Mouse (Mus musculus) splenic B cell, adult 2 months (primary cell): ENCODE results near the gene Ntn1.

Experiments used
- DNase-seq: peaks from one replicate; pipeline ENCODE4 v3.0.0-alpha.2; 2011; ENCODE audit warnings: low read depth, low spot score
- H3K27me3 ChIP-seq: 2 replicates; pipeline ENCODE4 v1.6.1; 2012; ENCODE audit warnings: mild to moderate bottlenecking, low read length, moderate library complexity, mixed read lengths; ENCODE audit not compliant: control insufficient read depth, poor library complexity, insufficient read depth, severe bottlenecking
- H3K36me3 ChIP-seq: 2 replicates; pipeline ENCODE4 v1.6.1; 2012; ENCODE audit warnings: mild to moderate bottlenecking, low read length, moderate library complexity, mixed read lengths; ENCODE audit not compliant: control insufficient read depth, poor library complexity, insufficient read depth, severe bottlenecking

The Ntn1 gene

DNA sequence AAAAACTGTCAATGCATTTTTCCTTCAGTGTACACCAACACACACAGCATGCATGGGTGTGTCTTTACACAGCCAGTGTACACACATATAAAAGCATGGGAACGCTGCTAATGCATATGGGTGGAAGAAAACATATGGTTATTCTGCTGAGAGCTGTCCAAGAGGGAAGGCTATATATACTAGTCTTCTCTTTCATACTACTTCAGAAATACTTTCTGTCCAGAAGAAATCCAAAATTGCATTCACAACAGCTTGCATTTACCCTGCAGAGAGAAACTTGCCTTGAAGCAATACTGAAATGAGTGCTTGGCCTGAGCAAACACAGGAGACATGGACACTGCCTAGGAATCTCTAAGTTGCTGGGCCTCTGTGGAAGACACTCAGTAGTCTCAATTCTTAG, 18.8 kb downstream of the Ntn1 start:
- no peak for DNase-seq
- peaks cover 3% of the 10 kb centered on the region; the same call in 1 of the 2 replicates for H3K27me3 ChIP-seq
- H3K36me3 ChIP-seq = no peaks in the 10 kb centered on the region

DNA sequence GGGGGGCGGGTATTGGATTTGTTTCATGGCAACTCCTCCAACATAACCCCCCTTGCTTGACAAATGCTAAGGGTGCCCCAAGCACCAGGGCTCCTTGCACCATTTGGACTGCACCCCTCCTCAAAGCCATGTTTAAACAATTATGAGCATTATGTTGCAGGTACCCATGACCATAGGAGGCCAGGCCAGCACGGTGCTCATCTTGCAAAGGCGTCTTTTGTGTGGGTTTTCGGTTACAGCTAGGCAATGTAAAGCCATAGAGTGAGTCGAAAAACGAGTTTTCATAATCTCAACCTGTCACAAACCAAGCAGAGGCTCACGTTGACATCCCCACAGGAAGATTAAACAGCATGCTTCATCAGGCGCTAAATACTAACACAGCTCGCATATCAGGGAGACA, 19.3 kb downstream of the Ntn1 start:
- no peak for DNase-seq
- H3K27me3 ChIP-seq = peaks cover 3% of the 10 kb centered on the region; the same call in 1 of the 2 replicates
- H3K36me3 ChIP-seq = no peaks in the 10 kb centered on the region

DNA sequence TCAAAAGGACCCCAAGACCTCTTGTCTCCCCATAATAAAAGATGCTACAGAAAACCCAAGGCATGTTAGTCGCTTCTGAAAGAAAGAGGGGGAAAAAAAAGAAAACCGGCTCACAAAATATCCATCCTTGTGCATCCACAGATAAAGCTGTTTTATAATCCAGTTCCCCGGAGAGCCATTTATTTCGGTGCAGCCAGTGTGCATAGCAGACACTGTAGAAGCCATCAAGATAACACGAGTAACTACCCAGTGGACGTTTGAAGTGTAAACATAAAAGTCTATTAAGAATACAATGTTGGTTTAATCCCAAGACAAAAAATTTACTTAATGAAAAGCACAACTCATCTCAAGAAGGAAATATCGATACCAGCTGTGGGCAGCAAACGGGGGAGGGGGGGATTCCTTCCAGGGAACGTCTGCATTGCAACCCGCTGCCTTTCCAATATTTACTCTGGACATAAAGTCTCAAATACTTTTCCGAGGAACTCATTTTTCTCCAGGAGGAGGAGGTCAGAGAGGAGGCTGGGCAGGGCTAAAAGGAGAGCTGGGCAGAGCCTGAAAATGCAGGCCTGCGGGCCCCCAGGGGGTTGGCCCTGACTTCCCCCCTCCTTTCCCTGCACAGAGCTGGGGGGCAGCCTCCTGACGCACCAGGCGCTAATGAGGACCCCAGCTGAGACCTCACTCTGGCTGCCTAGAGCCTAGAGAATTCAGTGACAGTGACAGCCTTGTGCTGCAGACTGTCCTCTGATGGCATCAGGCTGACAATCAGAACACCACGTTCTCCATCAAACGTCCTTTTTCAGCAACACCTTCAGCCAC, 21.5 kb downstream of the Ntn1 start:
- no peaks in the 10 kb centered on the region for H3K36me3 ChIP-seq
- H3K27me3 ChIP-seq = no peaks in the 10 kb centered on the region
- no peak for DNase-seq

DNA sequence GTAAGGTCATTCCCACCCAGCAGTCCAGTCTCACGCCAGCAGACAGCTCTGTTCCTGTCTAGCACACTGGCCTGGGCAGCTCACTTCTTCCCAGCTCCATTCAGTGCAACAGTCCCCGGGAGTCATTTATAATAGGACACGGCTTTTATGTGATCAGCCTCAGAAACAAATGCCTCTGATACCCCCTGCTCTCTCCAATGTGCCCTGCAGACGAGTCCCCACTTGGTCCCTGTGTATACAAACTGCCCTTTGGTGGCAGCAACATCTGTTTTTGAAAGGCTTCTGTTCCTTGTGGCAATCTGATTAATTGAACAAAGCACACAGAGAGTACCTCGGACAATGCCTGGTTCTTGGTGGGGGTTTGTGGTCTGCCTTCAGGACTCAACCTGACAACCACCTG, 22.2 kb downstream of the Ntn1 start:
- no peaks in the 10 kb centered on the region for H3K36me3 ChIP-seq
- no peak for DNase-seq
- no peaks in the 10 kb centered on the region for H3K27me3 ChIP-seq

DNA sequence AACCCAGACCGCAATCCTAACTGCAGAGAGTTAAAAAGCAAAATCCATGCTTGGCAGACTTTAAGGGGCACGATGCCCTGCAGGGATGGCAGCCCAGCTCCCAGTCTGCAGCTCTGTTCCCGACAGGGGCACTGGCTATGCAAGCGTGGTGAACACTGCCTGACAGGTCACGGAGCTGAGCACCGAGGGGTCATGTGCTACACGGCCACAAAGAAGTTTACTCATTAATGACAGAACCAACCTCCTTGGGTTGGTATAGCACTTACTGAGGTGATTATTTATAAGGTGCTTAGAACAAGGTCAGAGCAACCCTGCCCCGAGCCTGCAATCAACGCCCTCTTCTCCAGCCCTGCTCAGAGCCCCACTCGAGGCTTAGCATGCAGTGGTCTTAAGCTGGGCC, 27.5 kb downstream of the Ntn1 start:
- Histone ChIP-seq H3K36me3 (no peaks in the 10 kb centered on the region), H3K27me3 (no peaks in the 10 kb centered on the region)
- DNase-seq = no peak

DNA sequence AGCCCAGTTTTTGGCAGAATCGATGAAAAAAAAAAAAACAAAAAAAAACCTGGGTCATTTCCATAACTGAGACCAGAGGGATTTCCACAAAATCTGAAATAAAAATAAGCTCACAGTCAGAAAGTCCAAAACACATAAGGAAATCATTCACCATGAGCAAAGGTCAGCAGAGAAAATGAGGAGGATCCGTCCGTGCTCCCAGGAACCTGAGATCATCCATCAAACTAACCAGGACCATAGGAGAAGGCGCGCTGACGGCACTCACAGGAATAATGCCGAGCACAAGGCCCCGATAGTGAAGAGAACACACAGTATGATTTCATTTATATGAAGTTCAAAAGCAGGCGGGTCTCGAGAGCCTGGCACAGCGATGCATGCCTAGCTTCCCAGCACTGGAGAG, 29.0 kb downstream of the Ntn1 start:
- H3K36me3 ChIP-seq = no peaks in the 10 kb centered on the region
- DNase-seq = no peak

DNA sequence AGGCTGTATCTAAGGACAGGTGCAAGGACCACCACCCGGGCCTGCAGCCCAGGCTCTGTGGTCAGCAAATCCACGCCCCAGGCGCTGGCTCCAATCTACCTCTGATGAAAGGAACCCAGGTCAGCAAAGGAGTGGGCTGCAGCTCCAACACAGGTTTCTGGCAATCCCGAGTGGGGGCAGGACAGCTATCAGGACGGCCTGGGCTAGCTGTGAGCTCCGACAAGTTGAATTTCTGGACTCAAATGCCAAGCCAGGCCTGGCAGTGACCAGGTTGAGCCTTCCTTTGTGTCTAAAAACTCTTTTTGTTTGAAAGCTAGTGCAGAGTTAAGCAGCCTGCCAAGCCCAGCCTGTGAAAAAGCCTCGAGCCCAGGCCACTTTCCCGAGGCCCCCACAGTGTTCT, 43.7 kb downstream of the Ntn1 start:
- Histone ChIP-seq H3K27me3 (peaks cover 2% of the 10 kb centered on the region; the same call in 1 of the 2 replicates), H3K36me3 (no peaks in the 10 kb centered on the region)
- no peak for DNase-seq

More for the DNA sequence above, 29.0 kb downstream of the Ntn1 start:
- no peaks in the 10 kb centered on the region for H3K27me3 ChIP-seq

DNA sequence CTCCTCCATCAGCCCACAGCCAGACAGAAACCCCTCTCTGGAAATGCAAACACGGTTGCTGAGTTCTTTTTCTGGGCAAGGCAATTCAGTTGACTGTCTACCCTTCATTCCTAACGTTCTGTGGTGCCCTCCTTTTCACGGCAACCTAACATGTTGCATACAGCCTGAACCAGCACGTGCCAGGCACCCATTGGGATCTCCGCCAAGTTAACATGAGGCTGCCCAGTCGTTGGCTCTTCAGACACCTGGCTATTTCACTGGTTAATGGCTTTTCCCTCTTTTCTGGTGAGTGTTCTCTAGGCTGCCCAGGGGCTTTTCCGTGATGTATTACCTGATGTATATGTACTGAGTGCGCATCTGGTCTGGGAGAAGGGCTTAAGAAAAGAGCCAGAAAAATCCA, 45.1 kb downstream of the Ntn1 start:
- DNase-seq = no peak
- Histone ChIP-seq H3K36me3 (no peaks in the 10 kb centered on the region), H3K27me3 (peaks cover 2% of the 10 kb centered on the region; the same call in 1 of the 2 replicates)

DNA sequence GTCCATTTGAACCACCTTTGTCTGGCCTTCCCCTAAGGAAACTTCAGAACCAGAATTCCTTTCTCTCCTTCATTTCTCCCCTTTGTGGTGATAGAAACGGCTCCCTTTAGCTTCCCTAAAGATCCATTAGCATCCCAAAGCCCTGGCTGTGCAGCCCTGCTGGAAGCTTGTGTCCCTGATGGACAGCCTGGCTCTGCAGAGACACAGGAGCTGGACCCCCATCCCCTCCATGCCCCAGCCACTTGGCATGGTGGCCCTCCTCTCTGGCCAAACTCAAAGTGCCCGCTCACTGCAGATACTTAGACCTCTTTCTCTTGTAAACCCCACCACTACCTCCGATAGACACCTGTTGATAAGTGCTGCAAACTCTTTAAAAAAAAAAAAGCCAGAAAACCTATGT, 45.8 kb downstream of the Ntn1 start:
- peaks cover 2% of the 10 kb centered on the region; the same call in 1 of the 2 replicates for H3K27me3 ChIP-seq
- no peaks in the 10 kb centered on the region for H3K36me3 ChIP-seq
- no peak for DNase-seq

- H3K36me3 ChIP-seq = no peaks in the 10 kb centered on the region
- DNase-seq = no peak
- H3K27me3 ChIP-seq = peaks cover 2% of the 10 kb centered on the region; the same call in 1 of the 2 replicates
Observed at GRCm38 (mm10) chr11:68352236-68352635, 48.4 kb downstream of the Ntn1 start.

GRCm38 (mm10) chr11:68348851-68349250, 51.8 kb downstream of the Ntn1 start:
- no peaks in the 10 kb centered on the region for H3K27me3 ChIP-seq
- no peaks in the 10 kb centered on the region for H3K36me3 ChIP-seq
- DNase-seq = no peak

DNA sequence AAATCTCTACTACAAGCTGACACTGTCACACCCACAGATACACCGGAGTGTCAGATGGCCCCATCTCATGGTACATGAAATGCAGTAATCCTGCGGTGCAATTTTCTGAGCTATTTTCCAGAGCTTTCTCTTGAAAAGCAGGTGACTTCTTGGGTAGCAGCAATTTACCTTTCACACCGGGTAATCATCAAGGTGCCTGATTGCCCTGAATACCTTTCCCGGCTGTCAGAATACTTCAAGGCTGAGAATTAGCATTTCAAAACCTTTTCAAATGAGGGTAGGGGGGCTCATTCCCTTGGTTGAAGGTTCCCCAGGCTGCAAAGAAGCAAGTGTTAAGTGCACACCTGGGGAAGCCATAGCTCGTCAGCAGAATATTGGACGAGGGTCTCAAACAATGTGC, 52.5 kb downstream of the Ntn1 start:
- no peak for DNase-seq
- Histone ChIP-seq H3K36me3 (no peaks in the 10 kb centered on the region), H3K27me3 (no peaks in the 10 kb centered on the region)

- Histone ChIP-seq H3K27me3 (no peaks in the 10 kb centered on the region), H3K36me3 (no peaks in the 10 kb centered on the region)
- no peak for DNase-seq
Observed at GRCm38 (mm10) chr11:68347508-68347907, 53.1 kb downstream of the Ntn1 start.

GRCm38 (mm10) chr11:68346099-68346498, 54.5 kb downstream of the Ntn1 start:
- DNase-seq = no peak
- Histone ChIP-seq H3K27me3 (no peaks in the 10 kb centered on the region), H3K36me3 (no peaks in the 10 kb centered on the region)

DNA sequence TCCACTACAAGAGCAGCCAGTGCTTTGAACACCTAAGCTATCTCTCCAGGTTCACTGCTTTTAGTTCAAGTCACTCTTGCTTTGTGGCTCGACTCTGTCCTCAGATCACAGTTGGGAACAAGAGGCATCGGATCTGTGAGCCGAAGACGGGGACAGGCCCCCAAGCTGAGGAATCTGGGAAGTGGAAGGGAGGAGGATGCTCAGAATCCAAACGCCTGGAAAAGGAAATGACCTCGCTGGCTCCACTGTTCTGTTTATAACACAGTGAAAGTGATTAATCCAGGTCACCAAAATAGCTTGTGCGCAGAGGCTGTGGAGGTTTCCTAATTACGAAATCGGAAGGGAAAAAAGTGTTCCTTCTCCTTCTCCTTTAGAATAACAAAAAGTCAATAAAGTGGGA, 56.4 kb downstream of the Ntn1 start:
- H3K27me3 ChIP-seq = no peaks in the 10 kb centered on the region
- no peak for DNase-seq
- no peaks in the 10 kb centered on the region for H3K36me3 ChIP-seq

DNA sequence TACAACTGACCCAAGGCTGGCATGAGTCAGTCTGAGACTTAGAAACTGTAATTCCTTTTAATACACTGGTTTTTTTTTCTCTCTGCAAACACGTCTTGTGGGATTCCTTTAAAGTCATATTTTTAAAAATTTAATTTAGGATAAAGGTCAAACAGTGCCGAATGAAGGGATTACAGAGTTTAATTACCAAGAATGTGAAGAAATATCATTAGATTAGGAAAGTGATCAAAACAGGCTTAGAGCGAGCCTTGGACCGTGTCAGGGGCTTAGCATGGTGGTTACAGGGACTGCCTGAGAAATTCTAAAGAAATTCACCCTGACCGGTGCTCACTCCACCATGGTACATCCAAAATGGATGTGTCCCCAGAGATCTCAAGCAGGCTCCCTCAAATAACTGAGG, 57.9 kb downstream of the Ntn1 start:
- Histone ChIP-seq H3K36me3 (no peaks in the 10 kb centered on the region), H3K27me3 (no peaks in the 10 kb centered on the region)
- DNase-seq = no peak
